Mouse (Mus musculus) left cerebral cortex, adult 9 months (tissue): ENCODE measurements around the gene Pdzd7.

Experiments
- DNase-seq, 2 experiments: peaks; one replicate each; pipeline ENCODE4 v3.0.0; 2022; ENCODE audit warnings: low spot score in 2 of 2

Gene Pdzd7

DNA sequence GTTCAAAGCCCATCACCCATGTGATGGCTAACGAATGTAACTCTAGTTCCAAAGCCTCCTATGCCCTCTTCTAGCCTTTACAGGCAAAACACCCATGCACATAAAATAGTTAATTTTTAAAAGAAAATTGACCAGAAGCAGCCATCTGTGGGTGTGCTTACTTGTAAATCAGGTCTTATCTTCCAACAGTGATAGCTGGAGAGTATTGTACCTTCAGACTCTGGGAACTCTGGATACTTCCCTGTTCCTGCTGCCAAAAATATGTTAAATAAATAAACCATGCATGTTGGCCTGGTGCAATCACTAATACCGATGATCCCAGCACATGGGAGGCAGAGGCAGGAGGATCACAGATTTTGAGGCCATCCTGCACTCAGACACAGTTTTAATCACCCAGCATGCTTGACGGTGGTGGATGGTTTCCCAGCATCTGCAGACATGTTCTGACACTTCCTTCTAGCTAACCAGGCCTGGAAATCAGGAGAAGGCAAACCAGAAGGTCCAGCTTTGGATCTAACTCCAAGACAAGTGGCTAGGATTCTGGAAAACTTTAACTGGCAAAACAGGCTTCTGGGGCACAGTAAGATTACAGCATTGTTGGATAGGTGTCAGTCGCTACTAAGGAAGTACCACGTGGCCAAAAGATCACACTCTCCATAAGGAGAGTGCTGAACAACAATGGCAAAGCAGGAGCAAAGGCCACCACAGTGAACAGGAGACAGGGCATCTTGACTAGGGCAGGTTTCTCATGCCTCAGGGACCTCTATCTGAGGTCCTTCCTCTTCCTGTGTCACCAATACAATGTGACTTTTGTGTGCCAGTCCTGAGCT, 60.1 kb downstream of the Pdzd7 start:
- DNase-seq, result no peak

DNA sequence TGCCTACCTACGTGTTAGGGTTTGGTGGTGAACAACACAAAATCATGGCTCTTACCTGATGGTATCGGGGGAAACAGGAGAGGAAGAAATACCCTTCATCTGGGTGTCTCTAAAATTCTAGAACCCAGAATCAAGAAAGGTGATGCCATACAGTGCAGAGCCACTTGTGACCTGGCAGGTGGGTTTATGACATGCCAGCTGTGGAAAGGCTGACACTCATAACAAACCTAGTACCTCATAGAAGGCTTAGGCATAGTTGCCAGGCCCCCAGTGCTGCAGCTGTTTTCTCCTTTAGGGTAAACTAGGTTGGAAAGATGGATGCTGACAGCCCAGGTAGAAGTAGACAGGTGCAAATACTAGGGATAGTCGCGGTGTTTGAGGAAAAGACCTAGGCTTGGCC, 61.1 kb downstream of the Pdzd7 start:
- no peak for DNase-seq

DNA sequence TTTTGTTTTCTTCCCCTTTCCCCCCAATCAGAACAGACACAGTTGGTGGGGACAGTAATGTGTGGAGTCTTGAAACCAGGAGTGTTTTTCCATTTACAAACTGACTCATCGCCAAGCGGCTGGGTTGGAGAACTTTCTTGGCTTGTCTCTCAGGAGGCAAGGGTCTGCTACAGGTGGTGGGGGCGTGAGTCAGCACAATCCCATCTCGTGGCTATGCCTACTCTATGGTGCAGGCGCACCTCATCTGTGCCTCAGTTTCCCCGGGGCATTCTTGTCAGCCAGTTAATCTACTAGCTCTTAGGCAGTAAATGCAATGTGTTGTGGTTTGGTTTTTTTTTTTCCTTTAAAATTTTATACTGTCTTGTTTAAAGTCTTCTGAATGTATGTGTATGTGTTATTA, 62.2 kb downstream of the Pdzd7 start:
- no peak for DNase-seq

DNA sequence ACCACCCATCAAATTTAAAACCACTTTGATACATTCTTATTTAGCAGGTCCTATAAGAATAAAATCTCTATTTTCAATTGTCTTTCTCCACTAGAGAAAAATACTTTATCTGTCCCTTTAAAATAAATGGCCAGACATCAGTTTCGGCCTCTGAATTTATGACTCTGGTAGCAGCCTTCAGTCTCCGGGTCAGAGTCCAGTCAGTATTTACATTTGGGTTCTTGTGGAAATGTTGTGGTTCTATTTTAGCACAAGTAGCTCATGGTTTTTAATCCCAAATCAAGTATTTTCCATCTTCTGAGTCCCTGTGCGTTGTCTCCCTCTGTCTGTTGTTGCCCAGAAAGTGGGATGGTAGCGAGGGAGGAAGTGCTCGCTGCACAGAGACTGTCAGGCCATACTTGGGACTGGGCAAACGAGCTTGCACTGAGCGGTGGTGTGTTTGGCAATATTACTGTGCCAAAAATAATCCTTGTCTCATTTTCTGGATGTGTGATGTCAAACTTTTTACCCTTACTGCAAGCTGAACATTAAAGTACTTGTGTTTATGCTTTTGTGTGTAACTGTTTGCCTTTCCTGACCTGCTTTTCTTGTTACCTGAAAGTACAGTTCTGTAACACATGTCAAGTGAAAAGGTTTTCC, 62.9 kb downstream of the Pdzd7 start:
- no peak for DNase-seq

DNA sequence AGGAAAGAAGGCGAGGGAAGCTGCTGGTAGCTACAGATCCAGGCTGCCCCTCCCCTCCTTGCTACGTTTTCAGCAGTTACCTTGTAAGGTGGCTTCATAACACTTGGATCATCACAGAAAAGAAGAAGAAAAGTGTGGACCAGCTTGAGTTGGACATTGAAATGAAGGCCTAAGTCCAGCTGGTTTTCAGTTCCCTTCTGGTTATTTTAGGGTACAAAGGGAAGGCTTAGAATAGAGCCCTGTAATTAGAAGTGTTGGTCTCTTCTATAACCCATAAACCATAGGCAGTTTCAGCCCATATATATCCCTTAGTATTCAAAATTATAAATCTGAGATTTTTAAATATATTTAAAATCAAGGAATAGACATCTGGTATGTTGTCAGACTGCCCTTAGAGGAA, 64.7 kb downstream of the Pdzd7 start:
- DNase-seq, result no peak

DNA sequence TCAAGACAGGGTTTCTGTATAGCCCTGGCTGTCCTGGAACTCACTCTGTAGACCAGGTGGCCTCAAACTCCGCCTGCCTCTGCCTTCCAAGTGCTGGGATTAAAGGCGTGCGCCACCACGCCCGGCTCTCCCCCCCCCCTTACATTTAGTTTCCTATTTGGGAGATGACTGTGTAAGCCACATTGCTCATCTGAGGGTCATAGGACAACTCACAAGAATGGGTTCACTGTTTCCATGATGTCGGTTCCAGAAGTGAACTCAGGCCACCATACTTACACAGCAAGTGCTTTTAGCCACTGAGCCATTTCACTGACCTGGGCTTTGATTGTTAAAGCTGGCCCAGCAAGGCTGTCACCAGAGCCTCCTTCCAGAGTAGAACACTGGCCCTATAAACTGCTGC, 68.4 kb downstream of the Pdzd7 start:
- DNase-seq, result no peak
